Mouse (Mus musculus) midbrain, embryonic 14.5 days (tissue): ENCODE results near the gene Trp53rka. TPM values are rescaled to one million over a fixed set of nuclear protein-coding genes. Genes with fewer than 3 reads are reported as not detected.
"Not testable (repeated sequence)": the region's sequence is repeated elsewhere in the genome, so short reads cannot be mapped to it uniquely, and the experiment has no call there.

Experiments
- ATAC-seq: fragments of 200-750 bp; cut with Nextera tagmentation; 2 replicates; pipeline ENCODE4 v1.8.0; 2017; ENCODE audit warnings: moderate number of reproducible peaks, moderate library complexity; ENCODE audit not compliant: low FRiP score, low TSS enrichment
- DNase-seq: peaks from one replicate; pipeline ENCODE4 v3.0.0-alpha.2; 2015
- H3K27ac ChIP-seq: fragments of 300-500 bp; sonication (generic); replicated peaks from 2 replicates; pipeline ENCODE4 v1.5.1; 2014; ENCODE audit warnings: mild to moderate bottlenecking, low read depth, low read length, moderate library complexity
- H3K27me3 ChIP-seq: fragments of 300-500 bp; sonication (generic); 2 replicates; pipeline ENCODE4 v1.6.1; 2014; ENCODE audit warnings: low read length, control low read depth, mixed read lengths; ENCODE audit not compliant: control insufficient read depth, insufficient read depth
- H3K36me3 ChIP-seq: fragments of 300-500 bp; sonication (generic); 2 replicates; pipeline ENCODE4 v1.6.1; 2014; ENCODE audit warnings: low read length, control low read depth; ENCODE audit not compliant: control insufficient read depth, insufficient read depth
- H3K4me1 ChIP-seq: fragments of 300-500 bp; sonication (generic); 2 replicates; pipeline ENCODE4 v1.6.1; 2014; ENCODE audit warnings: mild to moderate bottlenecking, antibody characterized with exemption, low read length, control low read depth; ENCODE audit not compliant: control insufficient read depth, insufficient read depth
- H3K4me2 ChIP-seq: fragments of 300-500 bp; sonication (generic); 2 replicates; pipeline ENCODE4 v1.6.1; 2014; ENCODE audit warnings: mild to moderate bottlenecking, low read length, moderate library complexity
- H3K4me3 ChIP-seq: fragments of 300-500 bp; sonication (generic); replicated peaks from 2 replicates; pipeline ENCODE4 v1.5.1; 2014; ENCODE audit warnings: low read depth, low read length
- H3K9ac ChIP-seq: fragments of 300-500 bp; sonication (generic); replicated peaks from 2 replicates; pipeline ENCODE4 v1.6.1; 2014; ENCODE audit warnings: mild to moderate bottlenecking, low read length, moderate library complexity
- H3K9me3 ChIP-seq: fragments of 300-500 bp; sonication (generic); 2 replicates; pipeline ENCODE4 v1.6.1; 2016; ENCODE audit warnings: low read length, control low read depth, mixed read lengths; ENCODE audit not compliant: control insufficient read depth
- WGBS: fragments of 180-500 bp; shearing (Covaris S2); extraction: QIAGEN DNeasy Blood & Tissue Kit; methylation state at CpG from one replicate; pipeline ENCODE4 v1.1.7; 2014; 5-methylcytosine and 5-hydroxymethylcytosine counted together
- polyA plus RNA-seq: library from polyadenylated mRNA; unstranded; fragments of >200 nt; fragmentation: Nextera tagmentation; extraction: Ambion mirVana; gene quantifications from 2 replicates; pipeline ENCODE4 v1.2.1, GENCODE M21; 2014

Trp53rka gene
- polyA plus RNA-seq, 1 experiment from 2014 or later, result 42.8 TPM

GRCm38 (mm10) chr2:165511530-165511929 lies 18.4 kb upstream of the Trp53rka start:
- not testable (repeated sequence) for ATAC-seq

DNA sequence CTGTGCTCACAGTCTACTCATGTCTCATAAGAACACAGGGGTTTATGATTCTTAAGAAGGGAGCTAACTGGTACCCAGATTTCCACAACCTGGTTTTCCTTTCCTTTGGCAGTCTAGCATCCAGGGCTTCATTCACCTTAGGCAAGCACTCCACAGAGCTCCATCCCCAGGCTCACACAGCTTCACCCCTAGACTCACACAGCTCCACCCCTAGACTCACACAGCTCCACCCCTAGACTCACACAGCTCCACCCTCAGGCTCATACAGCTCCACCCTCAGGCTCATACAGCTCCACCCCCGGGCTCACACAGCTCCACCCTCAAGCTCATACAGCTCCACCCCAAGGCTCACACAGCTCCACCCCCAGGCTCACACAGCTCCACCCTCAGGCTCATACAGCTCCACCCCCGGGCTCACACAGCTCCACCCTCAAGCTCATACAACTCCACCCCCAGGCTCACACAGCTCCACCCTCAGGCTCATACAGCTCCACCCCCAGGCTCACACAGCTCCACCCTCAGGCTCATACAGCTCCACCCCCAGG lies 17.9 kb upstream of the Trp53rka start:
- WGBS, result 76% methylated on average over 2 of the region's 2 CpGs
- H3K27me3 ChIP-seq, H3K9ac ChIP-seq, H3K36me3 ChIP-seq, H3K4me3 ChIP-seq, DNase-seq, H3K27ac ChIP-seq, H3K4me2 ChIP-seq, H3K9me3 ChIP-seq, ATAC-seq, H3K4me1 ChIP-seq: not testable (repeated sequence)

More at GRCm38 (mm10) chr2:165511530-165511929, 18.4 kb upstream of the Trp53rka start:
- not testable (repeated sequence) for DNase-seq, H3K9me3 ChIP-seq, H3K36me3 ChIP-seq, H3K4me1 ChIP-seq, H3K9ac ChIP-seq, H3K4me3 ChIP-seq, H3K4me2 ChIP-seq, H3K27ac ChIP-seq, H3K27me3 ChIP-seq
- WGBS, result 89% methylated on average over 4 of the region's 4 CpGs

DNA sequence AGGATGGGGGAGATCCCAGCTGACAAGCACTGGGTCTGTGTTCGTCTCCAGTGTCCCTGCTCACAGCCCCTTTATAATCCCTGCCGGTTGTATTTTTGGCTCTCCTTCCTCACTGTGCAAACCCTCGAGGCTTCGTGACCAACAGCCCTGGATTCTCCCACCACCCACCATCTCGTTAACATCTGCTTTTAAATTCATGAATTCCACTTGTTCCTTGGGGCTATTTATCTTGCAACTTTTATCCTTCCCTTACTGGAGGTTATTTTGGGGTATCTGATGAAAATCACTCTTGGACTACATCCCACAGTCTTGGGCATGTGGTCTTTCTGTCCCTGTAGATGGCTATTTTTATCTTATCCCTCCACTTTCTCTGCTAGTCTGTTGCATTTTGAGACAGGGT lies 17.3 kb upstream of the Trp53rka start:
- Histone ChIP-seq H3K9me3 (no peaks in the 10 kb centered on the region), H3K27me3 (no peaks in the 10 kb centered on the region), H3K4me1 (peaks cover 9% of the 10 kb centered on the region), H3K27ac (no peak overlapping the region), H3K9ac (no peak overlapping the region), H3K36me3 (no peaks in the 10 kb centered on the region), H3K4me2 (no peak overlapping the region), H3K4me3 (no peak overlapping the region)
- DNase-seq (no peak), ATAC-seq (no peak)
- WGBS, result 48% methylated on average over 5 of the region's 5 CpGs

DNA sequence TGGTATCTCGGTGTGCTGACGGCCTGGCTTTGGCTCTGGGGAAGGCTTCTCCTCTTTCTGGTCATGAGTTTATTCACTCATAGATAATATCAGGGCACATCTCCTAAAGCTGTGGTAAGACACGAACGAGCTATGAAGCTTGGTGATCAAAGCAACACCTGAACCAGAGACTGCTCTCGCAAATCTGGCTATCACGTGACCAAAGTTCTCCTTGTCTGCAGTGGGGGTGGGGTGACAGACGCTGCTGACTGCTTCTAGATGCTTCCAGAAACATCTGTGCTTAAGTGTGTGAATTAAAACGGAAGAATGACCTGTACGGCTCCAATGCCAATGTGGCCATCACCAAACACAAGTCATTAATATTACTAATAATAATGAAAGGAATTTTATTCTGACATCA lies 16.6 kb upstream of the Trp53rka start:
- no peaks in the 10 kb centered on the region for H3K36me3 ChIP-seq
- peaks cover 9% of the 10 kb centered on the region for H3K4me1 ChIP-seq
- no peaks in the 10 kb centered on the region for H3K9me3 ChIP-seq
- no peaks in the 10 kb centered on the region for H3K27me3 ChIP-seq
- no peak overlapping the region for H3K4me2 ChIP-seq
- no peak for DNase-seq
- no peak for ATAC-seq
- H3K27ac ChIP-seq, result no peak overlapping the region
- no peak overlapping the region for H3K9ac ChIP-seq
- WGBS, result 77% methylated on average over 9 of the region's 9 CpGs
- no peak overlapping the region for H3K4me3 ChIP-seq

- peak; percentile 57 for ATAC-seq
- Histone ChIP-seq H3K27me3 (no peaks in the 10 kb centered on the region), H3K4me3 (peak within 1 kb of the TSS; percentile 15; the same call in 1 of the 2 replicates), H3K9ac (no peak within 1 kb of the TSS), H3K9me3 (no peaks in the 10 kb centered on the region), H3K27ac (no peak within 1 kb of the TSS), H3K4me1 (peaks cover 12% of the 10 kb centered on the region), H3K36me3 (no peaks in the 10 kb centered on the region), H3K4me2 (peak within 1 kb of the TSS; percentile 47)
- WGBS, result 4% methylated on average over 30 of the region's 32 CpGs
- peak; percentile 65 for DNase-seq
Observed at GRCm38 (mm10) chr2:165503259-165504203, 10.4 kb upstream of the Trp53rka start, which contains the start of gene Slc2a10. TSS of gene Slc2a10 (plus strand) at chr2:165503787.

- Histone ChIP-seq H3K27me3 (no peaks in the 10 kb centered on the region), H3K27ac (no peak overlapping the region), H3K9ac (no peak overlapping the region), H3K4me1 (peaks cover 15% of the 10 kb centered on the region), H3K4me3 (no peak overlapping the region), H3K9me3 (no peaks in the 10 kb centered on the region), H3K36me3 (no peaks in the 10 kb centered on the region), H3K4me2 (no peak overlapping the region)
- WGBS, result 81% methylated on average over 6 of the region's 6 CpGs
- ATAC-seq (no peak), DNase-seq (no peak)
Observed at GRCm38 (mm10) chr2:165498816-165499215, 5.7 kb upstream of the Trp53rka start.

GRCm38 (mm10) chr2:165497706-165498275 lies 4.7 kb upstream of the Trp53rka start:
- Histone ChIP-seq H3K4me3 (no peak overlapping the region), H3K9ac (no peak overlapping the region), H3K27ac (no peak overlapping the region), H3K4me1 (peaks cover 11% of the 10 kb centered on the region), H3K27me3 (no peaks in the 10 kb centered on the region), H3K36me3 (no peaks in the 10 kb centered on the region), H3K9me3 (no peaks in the 10 kb centered on the region), H3K4me2 (no peak overlapping the region)
- 89% methylated on average over 2 of the region's 2 CpGs for WGBS
- ATAC-seq (no peak), DNase-seq (no peak)

DNA sequence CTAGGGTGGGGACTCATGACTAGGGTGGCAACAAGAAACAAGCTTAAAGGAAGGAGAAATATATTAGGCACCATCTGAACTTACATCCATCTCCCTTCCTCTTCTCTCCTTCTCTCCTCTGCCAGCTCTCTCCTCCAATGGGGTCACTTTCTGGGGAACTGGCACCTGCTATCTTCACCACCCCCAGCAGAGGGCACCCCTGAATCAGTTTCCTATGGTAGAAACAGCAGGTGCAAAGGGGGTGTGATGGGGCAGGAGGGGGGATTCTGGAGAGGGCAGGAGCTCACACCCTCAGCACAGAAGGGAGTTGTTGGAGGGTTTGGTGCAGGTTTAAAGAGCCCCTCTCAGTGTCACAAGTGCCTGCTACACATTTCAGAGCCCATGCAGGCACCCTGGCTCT lies 3.1 kb upstream of the Trp53rka start:
- Histone ChIP-seq H3K4me2 (no peak overlapping the region), H3K9me3 (no peaks in the 10 kb centered on the region), H3K4me1 (peaks cover 19% of the 10 kb centered on the region), H3K4me3 (no peak overlapping the region), H3K27me3 (no peaks in the 10 kb centered on the region), H3K9ac (no peak overlapping the region), H3K36me3 (no peaks in the 10 kb centered on the region), H3K27ac (no peak overlapping the region)
- ATAC-seq, result no peak
- DNase-seq, result peak; percentile 41
